Mouse (Mus musculus) kidney, postnatal 10 days (tissue): ENCODE data around the gene Snx9.
A peak's percentile ranks its signal among the peaks of the same experiment; 100 is the strongest.

Experiments
- DNase-seq: peaks from one replicate; pipeline ENCODE4 v3.0.0; 2021; ENCODE audit warnings: mixed read lengths

Gene Snx9

DNA sequence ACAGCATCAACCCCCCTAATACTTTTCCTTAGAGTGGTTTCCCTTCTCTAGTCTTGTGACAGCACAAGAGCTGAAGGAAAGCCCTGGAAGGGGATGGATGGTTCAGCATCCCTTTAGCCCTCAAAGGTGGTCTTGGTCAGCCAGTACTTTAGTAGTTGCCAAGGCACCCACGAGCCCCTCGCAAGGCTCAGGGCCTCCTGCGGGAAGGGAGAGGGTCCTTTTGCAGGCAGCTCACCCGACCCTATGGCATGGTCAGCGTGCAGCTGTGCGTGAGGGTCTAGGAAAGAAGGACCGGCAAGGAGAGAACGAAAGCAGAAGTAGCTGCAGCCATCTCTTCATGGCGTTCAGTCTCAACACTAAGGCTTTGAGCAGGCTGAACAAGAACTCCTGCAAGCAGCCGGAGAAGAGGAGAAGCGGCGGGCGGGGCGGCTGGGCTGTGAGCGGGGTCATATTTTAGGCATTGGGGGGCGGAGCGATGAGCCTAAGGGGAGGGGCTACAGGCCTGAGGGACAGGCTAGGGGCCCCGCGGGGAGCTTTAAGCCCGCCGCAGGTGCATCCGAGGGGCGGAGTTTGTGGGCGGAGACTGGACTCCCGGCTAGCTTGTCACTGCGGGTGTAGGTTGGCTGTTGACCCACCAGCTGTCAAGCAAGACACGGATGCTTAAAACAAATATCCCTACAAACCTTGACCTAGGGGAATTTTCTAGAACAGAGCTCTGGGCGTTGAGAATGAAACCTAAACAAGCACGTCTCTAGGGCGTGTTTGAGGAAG, 93.6 kb downstream of the Snx9 start:
- DNase-seq: peak; percentile 89

DNA sequence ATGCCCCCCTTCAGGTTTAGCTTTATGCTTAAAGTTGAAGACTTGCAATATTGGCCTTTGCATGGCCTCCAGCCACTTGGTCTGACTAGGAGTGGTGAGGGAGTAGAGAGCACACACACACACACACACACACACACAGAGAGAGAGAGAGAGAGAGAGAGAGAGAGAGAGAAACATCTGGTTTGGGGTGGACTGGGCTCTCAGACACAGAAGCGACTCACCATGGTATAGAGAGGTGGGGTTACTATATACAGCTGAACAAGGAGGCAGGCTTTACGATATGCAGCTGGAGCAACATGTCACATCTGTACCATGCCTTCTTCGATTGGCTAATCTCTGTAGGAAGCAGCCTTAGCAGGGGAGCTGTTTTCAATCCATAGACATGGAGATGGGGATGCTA, 94.6 kb downstream of the Snx9 start:
- DNase-seq: no peak

DNA sequence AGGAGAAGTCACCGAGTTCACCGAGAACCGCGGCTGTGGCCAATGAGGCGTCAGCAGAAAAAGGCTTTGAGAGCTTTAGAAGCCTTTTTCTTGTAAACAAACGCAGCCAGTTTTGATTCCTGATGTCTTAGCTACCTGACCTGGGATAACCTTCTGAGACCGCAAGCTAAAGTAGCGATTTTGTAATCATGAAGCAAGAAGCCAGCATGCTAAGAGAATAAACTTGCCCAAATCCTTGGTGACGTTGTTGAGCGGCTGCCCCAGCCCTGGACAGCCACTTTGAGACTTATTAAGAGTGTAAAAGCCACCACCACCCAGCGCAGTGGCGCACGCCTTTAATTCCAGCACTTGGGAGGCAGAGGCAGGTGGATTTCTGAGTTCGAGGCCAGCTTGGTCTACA, 95.1 kb downstream of the Snx9 start:
- no peak for DNase-seq

DNA sequence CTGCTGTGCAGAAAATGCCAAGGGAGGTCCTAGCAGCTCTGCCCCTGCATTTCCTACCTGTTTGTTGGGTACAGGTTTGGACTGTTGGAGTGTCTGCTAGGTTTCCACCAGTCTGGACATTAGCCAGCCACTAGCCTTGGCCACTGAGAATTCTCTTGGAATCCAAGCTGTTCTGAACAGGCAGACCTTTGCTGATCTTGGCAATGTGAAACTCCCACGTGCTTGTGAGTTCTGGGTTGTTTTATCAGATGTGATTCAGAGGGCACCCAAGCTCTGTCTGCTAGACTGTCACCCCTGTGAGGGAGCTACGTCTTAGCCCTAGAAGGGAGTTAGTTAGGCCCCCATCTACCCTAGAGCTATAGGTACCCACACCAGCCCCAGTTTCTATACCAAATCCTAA, 96.3 kb downstream of the Snx9 start:
- no peak for DNase-seq

DNA sequence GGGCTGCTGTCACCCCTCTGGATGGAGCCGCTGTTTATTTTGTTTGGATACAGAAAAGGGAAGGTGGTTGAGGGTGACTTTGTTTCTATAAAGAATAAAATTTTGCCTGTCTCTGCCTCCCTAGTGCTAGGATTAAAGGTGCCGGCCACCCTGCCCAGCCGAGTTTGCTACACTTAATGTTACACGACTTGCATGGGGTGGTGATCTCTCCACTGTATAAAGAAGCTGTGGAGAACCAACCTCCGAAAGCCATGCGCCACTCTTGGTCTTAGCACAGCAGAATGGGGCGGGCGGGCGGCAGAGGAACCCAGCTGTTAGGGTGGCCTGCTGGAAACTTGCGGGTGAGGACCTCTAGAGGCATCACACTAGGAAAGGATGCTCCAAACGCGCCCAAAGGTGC, 98.7 kb downstream of the Snx9 start:
- no peak for DNase-seq

DNA sequence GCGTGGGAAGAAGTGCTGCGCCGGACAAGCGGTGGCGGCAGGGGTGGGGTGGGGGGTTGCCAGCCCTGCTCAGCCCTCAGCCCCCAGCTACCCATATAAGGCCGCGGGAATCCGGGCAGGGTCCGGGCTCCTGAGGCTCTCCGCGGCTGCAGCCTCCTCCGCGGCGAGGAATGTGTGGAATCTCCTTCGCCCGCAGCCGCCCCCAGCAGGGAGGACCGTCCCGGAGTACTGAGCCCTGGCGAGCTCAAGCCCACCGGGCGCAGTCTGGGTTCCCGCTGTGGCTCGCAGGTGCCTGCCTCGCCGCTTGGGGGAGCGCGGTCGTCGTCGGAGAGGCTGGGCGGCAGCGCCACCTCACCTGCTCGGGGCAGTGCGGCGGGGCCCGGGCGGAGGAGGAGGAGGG, 99.7 kb downstream of the Snx9 start:
- peak; percentile 90 for DNase-seq

DNA sequence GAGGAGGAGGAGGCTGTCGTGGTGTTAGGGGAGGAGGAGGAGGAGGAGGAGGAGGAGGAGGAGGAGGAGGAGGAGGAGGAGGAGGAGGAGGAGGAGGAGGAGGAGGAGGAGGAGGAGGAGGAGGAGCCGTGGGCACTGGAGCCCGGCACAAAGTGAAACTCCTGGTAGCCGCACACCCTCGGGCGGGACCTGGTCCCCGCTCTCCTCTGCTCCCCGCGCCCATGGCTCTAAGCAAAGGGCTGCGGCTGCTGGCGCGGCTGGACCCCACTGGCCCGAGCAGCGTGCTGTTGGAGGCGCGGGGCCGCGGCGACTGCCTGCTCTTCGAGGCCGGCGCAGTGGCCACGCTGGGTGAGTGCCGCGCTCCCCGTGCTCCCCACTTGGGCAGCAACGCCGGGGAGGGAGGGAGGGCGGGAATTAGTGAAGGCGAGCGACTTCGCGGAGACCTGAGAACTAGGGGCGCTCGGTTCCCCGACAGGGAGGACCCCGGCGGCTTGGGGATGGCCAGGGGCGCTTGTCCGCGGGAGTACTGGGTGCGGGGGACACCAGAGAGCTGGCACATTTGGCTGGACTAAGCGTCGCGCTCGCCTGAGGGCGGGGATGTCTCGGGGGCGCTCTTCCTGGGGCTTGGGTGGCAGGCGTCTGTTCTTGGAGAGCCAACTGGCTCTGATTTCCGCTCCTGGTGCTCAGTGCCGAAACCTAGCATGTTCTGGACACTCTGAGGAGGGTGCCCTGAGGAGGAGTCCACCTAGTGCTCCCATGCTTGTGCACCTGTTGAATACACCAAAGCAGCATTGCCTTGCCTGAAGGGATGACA, 100.3 kb downstream of the Snx9 start, which contains the start of gene Synj2:
Synj2 (plus strand) TSS at position 51 of the 814 bp plus-strand sequence.
- DNase-seq: peak; percentile 79

DNA sequence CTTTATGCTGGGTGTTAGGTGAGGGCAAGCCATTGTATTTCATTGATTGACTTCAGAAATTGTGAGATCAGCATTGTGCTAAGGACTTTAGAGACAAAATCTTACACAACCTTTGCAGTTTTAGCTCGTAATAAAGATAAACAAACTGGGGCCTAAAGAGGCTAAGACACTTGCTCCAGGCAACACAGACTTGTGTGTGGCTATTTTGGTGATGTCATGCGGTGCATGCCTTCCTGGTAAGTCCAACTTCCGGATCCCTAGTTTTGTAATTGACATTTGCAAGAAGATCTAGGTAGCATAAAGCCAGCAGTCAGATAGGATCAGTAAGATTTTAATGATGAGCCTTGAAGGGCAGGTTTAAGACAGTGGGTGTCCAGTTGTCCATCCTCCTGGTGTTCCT, 101.0 kb downstream of the Snx9 start:
- DNase-seq: no peak

DNA sequence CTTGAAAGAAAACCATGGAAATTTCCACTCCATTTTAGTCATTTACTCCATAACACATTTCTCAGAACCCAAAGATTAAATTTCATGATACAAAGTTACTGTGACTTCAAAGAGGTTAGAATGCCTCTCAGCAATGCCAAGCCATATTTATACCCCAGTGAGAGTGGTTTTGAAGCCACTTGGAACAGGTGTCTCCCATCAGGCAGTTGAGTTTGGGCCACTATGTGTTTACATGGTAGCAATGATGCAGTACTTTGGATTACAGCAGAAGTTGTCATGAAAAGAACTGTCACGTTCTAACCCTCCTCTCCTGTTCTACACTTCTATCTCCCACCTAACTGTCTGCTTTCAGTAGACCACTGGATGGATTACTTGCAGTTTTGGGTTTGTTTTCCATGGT, 101.9 kb downstream of the Snx9 start:
- DNase-seq: no peak

DNA sequence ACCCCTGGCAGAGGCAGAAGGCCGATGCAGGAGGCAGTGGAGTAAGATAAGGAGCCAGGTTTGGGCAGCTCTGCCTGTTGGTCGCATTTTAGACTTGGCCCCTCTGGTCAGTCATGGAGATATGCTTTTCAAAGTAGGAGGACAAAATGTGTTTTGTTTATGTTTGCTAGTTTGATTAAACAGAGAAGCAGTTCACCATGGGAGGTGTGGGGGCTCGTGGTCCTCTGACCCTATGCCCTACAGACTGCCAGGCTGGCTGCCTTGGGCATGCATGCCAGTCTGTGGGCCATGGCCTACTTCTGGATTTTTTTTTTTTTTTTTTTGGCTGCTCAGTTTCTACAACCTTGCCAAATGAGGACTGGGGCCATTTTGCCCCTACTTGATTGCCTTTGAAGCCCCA, 105.9 kb downstream of the Snx9 start:
- no peak for DNase-seq

DNA sequence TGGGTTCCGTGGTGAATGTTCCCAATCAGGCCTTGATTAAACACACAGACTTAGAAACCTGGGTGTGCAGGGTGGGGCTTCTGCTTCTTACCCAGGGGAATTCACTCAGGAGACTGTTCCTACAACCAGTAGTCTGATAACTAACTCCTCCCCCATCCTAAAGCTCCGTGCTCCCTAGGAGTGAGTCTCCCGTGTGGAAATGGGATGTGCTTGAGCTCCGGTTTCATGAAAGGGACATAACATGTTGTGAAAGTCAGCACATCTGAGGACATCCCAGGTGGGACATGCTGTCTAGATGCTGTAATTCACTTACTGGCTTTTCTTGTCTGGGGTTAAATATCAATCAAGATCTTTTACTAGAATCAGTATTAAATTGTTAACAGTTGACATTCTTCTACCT, 111.3 kb downstream of the Snx9 start:
- DNase-seq: no peak

DNA sequence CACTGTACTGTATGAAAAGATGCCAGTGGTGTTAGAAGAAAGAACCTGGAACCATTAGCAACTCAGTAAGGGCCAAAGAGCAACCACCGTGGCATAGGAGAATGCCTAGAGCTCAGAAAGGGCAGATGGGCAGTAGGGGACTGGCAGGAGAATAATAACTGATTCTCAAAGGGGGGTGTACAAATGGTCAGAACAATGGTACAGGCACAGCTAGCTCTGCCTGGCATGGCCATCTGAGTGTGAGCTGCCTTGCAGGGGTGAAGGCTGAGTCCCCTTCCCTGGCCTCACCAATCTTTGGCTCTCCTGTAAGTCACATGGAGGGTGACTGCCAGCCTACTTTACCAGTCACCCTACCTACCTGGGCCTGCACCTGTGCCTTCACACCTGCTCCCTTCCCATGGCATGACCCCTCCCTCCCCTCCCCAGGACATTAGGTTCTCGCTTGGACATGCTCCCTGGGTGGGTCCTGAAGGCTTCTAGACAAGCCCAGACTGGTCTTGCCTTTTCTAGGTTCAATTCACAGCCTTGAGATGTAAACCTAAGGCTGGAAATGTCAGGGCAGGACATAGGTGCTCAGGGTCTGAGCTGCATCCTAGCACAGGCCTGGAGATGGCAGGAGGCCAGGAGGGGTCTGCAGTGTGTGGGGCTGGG, 115.3 kb downstream of the Snx9 start:
- no peak for DNase-seq

DNA sequence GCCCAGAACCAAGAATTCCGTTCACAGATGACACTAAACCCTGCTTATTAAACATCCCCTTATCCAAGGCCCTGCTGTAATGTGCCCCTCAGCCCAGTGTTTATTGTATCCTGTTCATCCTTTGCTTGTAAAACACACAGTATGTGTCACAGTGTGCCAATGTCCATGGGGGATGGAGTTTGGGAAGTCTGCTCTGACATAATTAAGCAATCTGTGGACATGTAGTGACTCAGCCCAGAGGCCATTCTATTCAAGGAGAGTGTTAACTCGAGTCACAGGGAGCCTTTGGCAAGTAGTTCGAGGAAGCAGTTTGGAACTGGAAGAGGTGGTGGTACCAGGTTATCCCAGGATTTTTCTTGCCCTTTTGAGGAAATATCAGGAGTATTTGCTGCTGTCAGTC, 116.0 kb downstream of the Snx9 start:
- no peak for DNase-seq

DNA sequence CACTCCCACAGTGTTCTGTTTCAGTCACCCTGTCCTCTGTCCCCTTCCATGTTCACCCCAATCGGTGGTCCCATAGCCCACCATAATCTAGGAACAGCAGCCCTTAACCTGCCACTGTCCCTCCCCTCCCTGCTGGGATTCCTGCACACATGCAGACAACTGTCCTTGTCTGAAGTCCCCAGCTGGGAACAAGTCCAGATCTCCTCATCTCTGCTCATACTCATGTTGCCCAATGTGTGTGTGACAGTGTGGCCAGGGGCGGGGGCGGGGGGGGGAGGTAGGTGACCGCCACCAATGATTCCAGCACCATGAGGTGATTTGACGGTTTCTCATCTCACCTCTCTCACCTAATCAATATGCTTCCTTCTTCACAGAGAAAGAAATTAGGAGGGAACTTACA, 117.1 kb downstream of the Snx9 start:
- DNase-seq: no peak

DNA sequence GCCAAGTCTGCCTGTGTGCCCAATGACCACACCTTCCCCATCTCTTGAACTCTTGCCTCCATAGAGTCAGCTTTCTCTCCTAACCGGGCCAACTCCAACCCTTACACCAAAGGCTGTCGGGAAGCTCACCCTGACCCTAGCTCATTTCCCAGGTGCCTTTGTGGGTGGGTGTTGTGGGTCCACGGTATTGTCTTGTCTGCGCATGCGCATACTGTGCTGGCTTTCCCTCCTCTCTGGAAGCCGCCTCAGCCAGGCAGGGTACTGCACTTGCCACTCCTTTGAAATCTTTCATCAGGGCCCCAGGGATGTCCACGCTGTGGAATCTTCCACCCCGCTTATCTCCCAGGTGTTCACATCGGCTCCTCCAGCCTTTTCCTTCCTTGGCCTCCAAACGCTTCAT, 117.5 kb downstream of the Snx9 start:
- DNase-seq: no peak

DNA sequence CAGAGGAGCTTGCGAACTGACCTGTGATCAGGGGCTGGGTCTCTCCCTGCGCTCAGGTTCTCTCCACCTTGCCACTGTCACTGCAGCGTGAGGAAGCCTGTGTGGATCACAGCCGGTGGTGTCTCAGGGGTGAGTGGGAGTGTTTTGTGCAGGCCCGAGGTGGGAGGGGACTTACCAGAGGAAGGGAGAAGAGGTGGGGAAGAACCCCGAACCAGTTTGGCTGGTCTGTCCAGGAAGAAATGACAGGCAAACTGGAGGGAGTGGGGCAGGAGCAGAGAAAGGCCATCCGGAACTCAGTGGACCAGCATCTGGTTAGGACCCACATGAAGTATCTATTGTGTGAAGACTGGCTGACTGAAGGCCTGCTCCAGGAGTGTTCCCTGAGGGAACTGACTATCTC, 118.0 kb downstream of the Snx9 start:
- DNase-seq: no peak

DNA sequence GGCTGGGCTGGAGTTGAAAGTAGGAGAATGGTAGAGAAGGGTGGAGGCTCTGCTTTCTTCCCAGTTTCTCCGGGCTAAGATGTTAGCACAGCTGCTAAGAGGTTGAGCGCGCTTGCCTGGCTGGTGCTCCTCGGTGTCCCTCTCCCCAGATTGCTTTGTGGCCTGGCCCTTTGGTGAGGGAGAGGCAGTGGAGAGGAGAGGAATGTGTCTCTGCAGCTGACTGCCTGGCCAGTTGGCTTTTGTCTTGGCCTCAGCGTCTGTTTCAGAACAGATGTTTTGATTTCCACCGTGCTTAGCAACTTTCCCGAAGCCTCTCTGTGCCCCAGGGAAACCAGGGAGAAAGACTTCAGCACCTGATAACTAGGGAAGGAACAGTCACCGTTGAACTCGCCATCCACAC, 118.7 kb downstream of the Snx9 start:
- no peak for DNase-seq

DNA sequence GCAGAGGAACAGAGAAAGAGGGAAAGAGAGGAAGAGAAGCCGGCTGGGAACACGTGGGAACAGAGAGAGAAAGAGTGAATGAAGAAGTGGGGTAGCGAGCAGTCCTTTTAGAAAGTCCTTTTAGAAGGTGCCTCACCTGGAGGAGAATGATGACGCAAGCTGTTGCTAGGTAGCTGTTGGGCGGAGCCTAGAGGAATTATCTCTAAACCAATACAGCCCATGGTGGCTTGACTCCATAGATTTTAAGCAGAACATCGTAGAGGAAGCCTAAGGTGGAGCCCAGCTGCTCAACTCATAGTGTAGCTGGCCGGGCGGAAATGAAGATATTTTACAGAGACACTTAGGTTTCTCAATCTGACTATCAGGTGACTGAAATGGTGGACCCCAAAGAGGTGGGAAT, 122.6 kb downstream of the Snx9 start:
- no peak for DNase-seq

DNA sequence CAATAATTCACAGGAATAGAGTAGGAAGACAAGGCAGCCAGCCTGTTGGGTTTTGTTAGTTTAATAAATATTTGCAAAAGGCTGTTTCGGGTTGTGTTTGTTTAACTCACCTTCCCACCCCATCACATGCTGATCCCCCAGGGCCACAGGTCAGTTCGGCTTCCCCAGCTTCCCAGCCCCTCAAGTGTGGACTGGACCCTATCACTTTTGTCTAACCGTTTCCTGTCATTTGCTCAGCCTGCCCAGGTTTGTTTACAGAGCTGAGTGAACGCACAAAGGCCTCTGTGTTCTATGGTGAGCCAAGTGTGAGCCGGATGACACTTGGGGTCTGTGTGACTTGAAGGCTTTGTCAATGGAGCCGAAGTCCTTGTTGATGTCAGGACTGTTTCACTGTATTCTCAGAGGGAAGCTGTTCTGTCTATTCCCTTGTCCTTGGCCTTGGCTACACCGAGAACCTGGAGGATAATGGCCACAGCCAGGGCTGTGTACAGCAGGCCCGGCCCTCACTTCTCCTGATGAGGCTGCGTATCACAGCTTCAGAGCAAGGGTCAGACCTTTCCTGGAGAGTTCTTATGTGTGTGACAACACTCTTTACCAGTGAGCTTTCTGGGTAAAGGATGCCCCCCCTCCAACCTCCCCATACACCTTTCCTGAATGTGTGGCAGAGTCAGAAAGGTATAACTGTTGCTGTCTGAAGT, 124.1 kb downstream of the Snx9 start:
- no peak for DNase-seq

DNA sequence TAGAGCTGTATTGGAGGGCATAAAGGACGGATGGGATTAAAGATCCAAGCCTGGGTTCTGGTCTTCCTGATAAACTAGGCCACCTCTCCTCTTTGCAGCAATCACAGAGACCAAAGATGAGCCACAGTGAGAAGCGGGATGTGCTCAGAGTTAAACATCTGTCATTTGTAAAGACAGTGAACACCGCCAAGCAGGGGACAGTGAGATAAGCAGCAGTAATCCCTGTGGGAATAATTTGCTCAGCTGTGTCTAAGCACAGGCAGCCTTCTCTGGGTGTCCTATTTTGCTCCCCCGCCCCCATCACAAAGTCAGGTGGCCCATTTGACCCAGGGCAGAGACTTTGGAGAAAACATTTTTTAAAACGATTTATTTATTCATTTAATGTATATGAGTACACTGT, 125.6 kb downstream of the Snx9 start:
- DNase-seq: no peak

DNA sequence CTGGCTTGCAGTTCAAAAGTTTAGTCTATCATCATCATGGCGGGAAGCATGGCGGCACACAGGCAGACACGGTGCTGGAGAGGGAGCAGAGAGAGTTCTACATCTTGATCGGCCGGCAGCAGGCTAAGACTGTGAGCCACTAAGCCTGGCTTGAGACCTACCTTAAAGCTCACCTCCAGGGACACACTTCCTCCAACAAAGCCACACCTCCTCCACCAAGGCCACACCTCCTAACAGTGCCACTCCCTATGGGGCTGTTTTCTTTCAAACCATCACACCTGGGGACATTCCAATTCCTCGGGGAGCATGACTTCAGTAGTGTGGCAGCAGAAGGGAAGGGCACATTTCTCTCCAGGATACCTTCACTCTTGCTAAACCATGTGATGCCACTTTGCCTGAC, 127.4 kb downstream of the Snx9 start:
- DNase-seq: no peak

DNA sequence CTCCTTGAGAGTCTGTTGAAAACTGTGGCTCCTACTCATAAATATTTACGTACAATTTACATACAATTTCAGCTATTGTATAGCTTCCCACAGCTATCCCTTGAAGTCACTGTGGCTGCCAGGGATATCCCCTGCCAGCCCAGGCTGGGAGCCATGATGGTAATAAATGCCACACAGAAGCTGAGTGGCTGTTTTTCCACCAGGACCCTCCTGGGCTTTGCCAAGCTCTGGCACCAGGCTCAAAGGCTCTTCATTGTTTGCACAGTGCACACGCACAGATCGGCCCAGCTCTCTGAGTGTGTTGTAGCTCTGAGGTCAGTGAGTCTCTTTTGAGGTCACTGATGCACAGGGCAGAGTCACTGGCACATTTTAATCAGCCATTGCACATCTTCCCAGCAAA, 128.1 kb downstream of the Snx9 start:
- no peak for DNase-seq

DNA sequence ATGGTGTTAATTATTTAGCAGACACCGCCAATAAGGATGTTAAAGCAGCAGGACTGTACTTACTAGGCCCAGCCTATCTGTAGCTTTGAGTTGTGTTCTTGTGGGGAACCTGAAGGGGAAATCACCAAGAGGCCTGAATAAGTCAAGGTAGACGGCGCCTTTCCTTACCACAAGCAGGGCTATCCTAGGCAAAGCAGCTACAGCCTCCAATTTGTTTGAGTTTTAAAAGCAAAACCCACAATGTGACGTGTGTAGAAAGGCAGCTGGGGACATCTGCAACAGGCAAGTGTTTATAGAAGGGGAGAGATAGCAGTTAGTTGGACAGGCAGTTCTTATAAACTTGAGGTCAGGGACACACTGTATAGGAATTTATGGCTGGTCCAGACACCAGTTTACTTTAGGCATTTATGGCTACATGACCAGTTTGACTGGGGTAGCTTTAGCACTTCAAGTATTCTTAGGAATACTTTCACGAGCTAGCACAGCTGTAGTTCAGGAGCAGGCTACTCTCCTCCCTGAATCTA, 129.2 kb downstream of the Snx9 start:
- DNase-seq: no peak
